Mouse (Mus musculus) heart, postnatal 0 days (tissue): ENCODE data around the gene Pipox.

Source experiments
- CTCF ChIP-seq: IDR thresholded peaks from 2 replicates; pipeline ENCODE4 v1.5.1; 2016; ENCODE audit warnings: antibody characterized with exemption, control low read depth, low read depth
- EP300 ChIP-seq: IDR thresholded peaks from 2 replicates; pipeline ENCODE4 v1.6.1; 2016; ENCODE audit warnings: antibody characterized with exemption, low read depth

- TF ChIP-seq EP300 (no peak), CTCF (no peak)
Observed at GRCm38 (mm10) chr11:77875847-77876759, 17.8 kb downstream of the Pipox start.
